Comparison of ENCODE assay signal across 25 mouse cellular contexts in the genomic region with DNA sequence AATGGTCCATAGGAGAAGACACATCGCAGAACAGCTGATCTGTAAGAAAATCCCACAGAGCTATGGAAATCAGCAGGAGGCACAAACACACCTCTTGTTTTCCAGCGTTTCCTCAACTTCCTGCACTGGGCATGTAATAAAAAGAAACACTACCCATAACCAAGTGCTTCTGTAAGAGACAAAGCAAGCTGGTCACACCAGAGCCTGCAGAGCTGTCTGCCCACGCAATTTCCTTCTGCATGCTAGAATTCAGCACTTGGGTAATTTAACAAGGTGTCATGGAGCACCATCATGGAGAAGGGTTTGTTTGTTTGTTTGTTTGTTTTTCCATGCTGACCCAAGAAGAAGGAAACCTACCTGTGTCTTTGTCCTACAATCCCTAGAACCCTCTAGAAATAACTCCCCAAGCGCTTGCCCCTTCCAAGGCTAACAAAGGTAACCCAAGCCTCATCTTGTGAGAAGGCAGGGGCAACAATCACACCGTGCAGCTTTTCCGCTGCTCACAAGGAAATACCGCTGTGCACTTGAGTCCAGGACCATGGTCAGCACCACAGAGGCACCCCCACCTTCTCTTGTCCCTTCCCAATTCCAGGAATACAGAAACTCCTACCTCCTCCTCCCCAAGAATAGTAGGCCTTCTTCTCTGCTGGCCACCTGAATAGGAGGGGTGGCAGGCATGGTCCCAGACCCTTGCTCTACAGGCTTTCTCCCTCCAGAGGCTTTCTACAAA. TPM values are rescaled to one million over a fixed set of nuclear protein-coding genes. Genes with fewer than 3 reads are reported as not detected.
DNase-seq lines count a peak whose midpoint lies in the region; ATAC-seq and TF ChIP-seq lines count a peak whose summit lies in the region.
"Had no signal": no experiment of that assay in that cellular context is flagged by ENCODE, and none has a peak within 500 bp of the region (broad histone marks: within the 10 kb centered on the region; RNA-seq: fewer than 3 reads in every experiment).

No protein-coding gene starts in this region.

- TF ChIP-seq CTCF in MEL (IDR thresholded peaks at IDR 0.05 in 2 of 3, conservative IDR thresholded peaks at IDR 0.05 in 1 of 3; ENCODE audit: control insufficient read depth in 1 of 3, insufficient read depth in 1 of 3, low read depth in 2 of 3, low read length in 3 of 3, poor library complexity in 1 of 3, severe bottlenecking in 1 of 3), result no peak

- no peak for ATAC-seq in embryonic facial prominence, embryonic 11.5 days (replicated peaks; ENCODE audit: insufficient number of reproducible peaks, low FRiP score, low TSS enrichment, low read depth)
- ATAC-seq in forebrain, embryonic 14.5 days, result no peak
- ATAC-seq: intestine, embryonic 16.5 days; midbrain, embryonic 16.5 days; Patski had no signal

- TF ChIP-seq EP300 in MEL (IDR thresholded peaks at IDR 0.05; ENCODE audit: low read depth in 1 of 2, low read length in 2 of 2), result no peak

- no peaks in the 10 kb centered on the region for H3K4me1 ChIP-seq in MEL (ENCODE audit: control insufficient read depth in 1 of 2, insufficient read depth in 2 of 2, low read length in 2 of 2)
- no peaks in the 10 kb centered on the region for H3K4me1 ChIP-seq in embryonic facial prominence, embryonic 11.5 days (ENCODE audit: control insufficient read depth, insufficient read depth, low read length)
- peaks cover 11% of the 10 kb centered on the region for H3K4me1 ChIP-seq in forebrain, embryonic 14.5 days (ENCODE audit: control insufficient read depth, insufficient read depth, low read length)
- H3K4me1 ChIP-seq: stomach, embryonic 15.5 days had no signal

- no peak for TF ChIP-seq RAD21 in MEL (IDR thresholded peaks at IDR 0.05; ENCODE audit: low read depth, low read length)

- 47% methylated on average over 7 of the region's 7 CpGs for WGBS in embryonic facial prominence, embryonic 11.5 days
- WGBS in forebrain, embryonic 14.5 days, result 55% methylated on average over 7 of the region's 7 CpGs

- H3K36me3 ChIP-seq in MEL (ENCODE audit: control insufficient read depth in 1 of 2, insufficient read depth in 2 of 2, low read length in 2 of 2), result no peaks in the 10 kb centered on the region
- no peaks in the 10 kb centered on the region for H3K36me3 ChIP-seq in embryonic facial prominence, embryonic 11.5 days (replicated peaks; ENCODE audit: control insufficient read depth, insufficient read depth, low read depth, low read length)
- H3K36me3 ChIP-seq in forebrain, embryonic 14.5 days (ENCODE audit: control insufficient read depth, insufficient read depth, low read length), result no peaks in the 10 kb centered on the region
- H3K36me3 ChIP-seq: forebrain, embryonic 12.5 days; hindbrain, embryonic 13.5 days; neural tube, embryonic 13.5 days; stomach, embryonic 15.5 days had no signal

- no peak for TF ChIP-seq POLR2A in MEL (IDR thresholded peaks at IDR 0.05; ENCODE audit: control insufficient read depth in 1 of 2, insufficient read depth in 1 of 2, low read depth in 1 of 2, low read length in 2 of 2, poor library complexity in 1 of 2)

- H3K9me3 ChIP-seq in MEL (replicated peaks; ENCODE audit: insufficient read depth, low read length), result no peaks in the 10 kb centered on the region
- H3K9me3 ChIP-seq in embryonic facial prominence, embryonic 11.5 days (replicated peaks; ENCODE audit: control insufficient read depth, low read length), result no peaks in the 10 kb centered on the region
- H3K9me3 ChIP-seq in forebrain, embryonic 14.5 days (replicated peaks; ENCODE audit: control insufficient read depth, low read length), result no peaks in the 10 kb centered on the region
- H3K9me3 ChIP-seq: forebrain, embryonic 12.5 days; hindbrain, embryonic 13.5 days; neural tube, embryonic 13.5 days; stomach, embryonic 15.5 days had no signal

- no peak overlapping the region for H3K9ac ChIP-seq in MEL (ENCODE audit: control insufficient read depth, low read depth, low read length, poor library complexity, severe bottlenecking)
- H3K9ac ChIP-seq in embryonic facial prominence, embryonic 11.5 days (replicated peaks; ENCODE audit: low read length), result no peak overlapping the region
- no peak overlapping the region for H3K9ac ChIP-seq in forebrain, embryonic 14.5 days (ENCODE audit: low read length)
- H3K9ac ChIP-seq: forebrain, embryonic 12.5 days; hindbrain, embryonic 13.5 days; neural tube, embryonic 13.5 days; stomach, embryonic 15.5 days had no signal

- peak; percentile 66 for DNase-seq in kidney, postnatal 4 days
- no peak for DNase-seq in kidney, adult 9 months
- DNase-seq in 416B (ENCODE audit: low read depth) (peak; percentile 7), MEL (ENCODE audit: low read depth, low spot score) (peak; percentile 10)
- DNase-seq in embryonic facial prominence, embryonic 11.5 days (ENCODE audit: low spot score), result peak; percentile 55
- DNase-seq in ovary, postnatal 36 days (ENCODE audit: low spot score), result no peak
- no peak for DNase-seq in urinary bladder, postnatal 4 days (ENCODE audit: low spot score in 2 of 2)
- DNase-seq in forebrain, embryonic 14.5 days (ENCODE audit: low spot score), result no peak
- DNase-seq: adrenal gland, adult 2 months; cerebellum, postnatal 25 days; gastrocnemius, adult 2 months; lung, adult 2 months; retina, postnatal 1 day; spleen, adult 18-20 months; thymus, postnatal 25 days had no signal

- peaks cover 0 to 3% of the 10 kb centered on the region in 2 experiments; a peak in 1 of 4 replicates for H3K27me3 ChIP-seq in MEL (ENCODE audit: control insufficient read depth in 1 of 2, insufficient read depth in 2 of 2, low read length in 2 of 2)
- H3K27me3 ChIP-seq in embryonic facial prominence, embryonic 11.5 days (ENCODE audit: control insufficient read depth, insufficient read depth, low read length), result no peaks in the 10 kb centered on the region
- H3K27me3 ChIP-seq in forebrain, embryonic 14.5 days (replicated peaks; ENCODE audit: control insufficient read depth, insufficient read depth, low read length), result no peaks in the 10 kb centered on the region
- H3K27me3 ChIP-seq: forebrain, embryonic 12.5 days; hindbrain, embryonic 13.5 days; neural tube, embryonic 13.5 days had no signal

- H3K79me2 ChIP-seq in MEL (ENCODE audit: control insufficient read depth, insufficient read depth, low read length, poor library complexity), result no peaks in the 10 kb centered on the region

- H3K4me2 ChIP-seq in embryonic facial prominence, embryonic 11.5 days (ENCODE audit: low read depth, low read length), result no peak overlapping the region
- no peak overlapping the region for H3K4me2 ChIP-seq in forebrain, embryonic 14.5 days (ENCODE audit: low read length)
- H3K4me2 ChIP-seq: forebrain, embryonic 12.5 days; hindbrain, embryonic 13.5 days; neural tube, embryonic 13.5 days; stomach, embryonic 15.5 days had no signal

- no peak overlapping the region for H3K27ac ChIP-seq in MEL (ENCODE audit: control insufficient read depth, low read depth, low read length)
- no peak overlapping the region for H3K27ac ChIP-seq in embryonic facial prominence, embryonic 11.5 days (replicated peaks; ENCODE audit: low read depth, low read length)
- H3K27ac ChIP-seq in forebrain, embryonic 14.5 days (ENCODE audit: low read depth, low read length), result no peak overlapping the region
- H3K27ac ChIP-seq: forebrain, embryonic 12.5 days; gastrocnemius, adult 2 months; hindbrain, embryonic 13.5 days; neural tube, embryonic 13.5 days; stomach, embryonic 15.5 days had no signal

- H3K4me3 ChIP-seq in MEL (ENCODE audit: control insufficient read depth in 1 of 2, insufficient read depth in 1 of 2, low read depth in 2 of 2, low read length in 2 of 2), result no peak overlapping the region
- no peak overlapping the region for H3K4me3 ChIP-seq in embryonic facial prominence, embryonic 11.5 days (ENCODE audit: low read depth, low read length)
- no peak overlapping the region for H3K4me3 ChIP-seq in forebrain, embryonic 14.5 days (ENCODE audit: low read depth, low read length)
- H3K4me3 ChIP-seq: forebrain, embryonic 12.5 days; gastrocnemius, adult 2 months; hindbrain, embryonic 13.5 days; neural tube, embryonic 13.5 days; stomach, embryonic 15.5 days had no signal

TF ChIP-seq in MEL, 35 proteins besides CTCF, POLR2A, EP300 and RAD21:
- no peak for TF ChIP-seq MAX (IDR thresholded peaks at IDR 0.05; ENCODE audit: low read length)
- TF ChIP-seq HCFC1 (IDR thresholded peaks at IDR 0.05; ENCODE audit: low read depth, low read length), result no peak
- no peak for TF ChIP-seq ZMIZ1 (IDR thresholded peaks at IDR 0.05; ENCODE audit: low read depth, low read length)
- TF ChIP-seq USF1 (IDR thresholded peaks at IDR 0.05; ENCODE audit: low read depth, low read length), result no peak
- TF ChIP-seq CHD2 (IDR thresholded peaks at IDR 0.05; ENCODE audit: low read length), result no peak
- no peak for TF ChIP-seq MYC (IDR thresholded peaks at IDR 0.05; ENCODE audit: low read depth, low read length)
- TF ChIP-seq BHLHE40 (IDR thresholded peaks at IDR 0.05; ENCODE audit: borderline replicate concordance, low read depth, low read length), result no peak
- TF ChIP-seq ELF1 (IDR thresholded peaks at IDR 0.05; ENCODE audit: low read depth, low read length), result no peak
- TF ChIP-seq POLR2AphosphoS5 (IDR thresholded peaks at IDR 0.05; ENCODE audit: borderline replicate concordance, low read depth, low read length), result no peak
- TF ChIP-seq GATA1 (IDR thresholded peaks at IDR 0.05; ENCODE audit: low read depth, low read length), result no peak
- TF ChIP-seq ZC3H11A (IDR thresholded peaks at IDR 0.05; ENCODE audit: low read depth, low read length), result no peak
- no peak for TF ChIP-seq KAT2A (conservative IDR thresholded peaks at IDR 0.05; ENCODE audit: low read depth, low read length)
TF ChIP-seq in MEL: peak in this region for 0.

RNA-seq across cellular contexts. Expression of gene Kcnq2, which starts 9.2 kb away (rescaled TPM):
- 0.13 and 0.19 TPM in 2 replicates for total RNA-seq in MEL (2012; rRNA removed)
- under 1 TPM in 1 of 2 experiments, not detected in 1; 0.57 TPM for polyA plus RNA-seq in MEL (2012; ENCODE audit: insufficient read depth in 1 of 2, insufficient read length in 2 of 2, low read depth in 1 of 2, low replicate concordance in 2 of 2, missing spikeins in 1 of 2)
- polyA plus RNA-seq in embryonic facial prominence, embryonic 11.5 days (2014; fragmentation: Nextera tagmentation; extraction: Ambion mirVana), result 1.5 and 2.0 TPM in 2 replicates
- polyA plus RNA-seq in forebrain, embryonic 14.5 days (2014; fragmentation: Nextera tagmentation; extraction: Ambion mirVana), result 22.8 and 31.2 TPM in 2 replicates
- total RNA-seq: gastrocnemius, adult 2 months; megakaryocyte progenitor cell, adult 5-6 weeks had no signal
- polyA plus RNA-seq: heart, postnatal 0 days had no signal

RNA-seq across cellular contexts. Expression of gene Eef1a2, which starts 30.9 kb away (rescaled TPM):
- total RNA-seq in MEL (2012; rRNA removed), result not detected in 2 replicates
- polyA plus RNA-seq in MEL (2012; ENCODE audit: insufficient read depth in 1 of 2, insufficient read length in 2 of 2, low read depth in 1 of 2, low replicate concordance in 2 of 2, missing spikeins in 1 of 2), result not detected
- polyA plus RNA-seq in embryonic facial prominence, embryonic 11.5 days (2014; fragmentation: Nextera tagmentation; extraction: Ambion mirVana), result 0.25 and 0.42 TPM in 2 replicates
- polyA plus RNA-seq in forebrain, embryonic 14.5 days (2014; fragmentation: Nextera tagmentation; extraction: Ambion mirVana), result 5.1 and 5.9 TPM in 2 replicates
- total RNA-seq: CH12.LX; megakaryocyte progenitor cell, adult 5-6 weeks had no signal
- polyA plus RNA-seq: Patski had no signal

Comparison
In these comparisons a context has a peak if more than half of its experiments do, and no peak if none do; other contexts are left out.
1. DNase-seq: peak in kidney, postnatal 4 days (2 of 2), 416B (single experiment), MEL (single experiment) and embryonic facial prominence, embryonic 11.5 days (single experiment); none in kidney, adult 9 months (single experiment), ovary, postnatal 36 days (single experiment), urinary bladder, postnatal 4 days (0 of 2) and forebrain, embryonic 14.5 days (single experiment).